14 mouse cellular contexts compared by ENCODE assay signal in genomic region chrX:99292758-99293157, GRCm38 (mm10).
DNase-seq lines count a peak whose midpoint lies in the region; ATAC-seq lines count a peak whose summit lies in the region.
"Had no signal": no experiment of that assay in that cellular context is flagged by ENCODE, and none has a peak within 500 bp of the region (broad histone marks: within the 10 kb centered on the region; RNA-seq: fewer than 3 reads in every experiment).

No protein-coding gene starts in this region.

- peak; percentile 95 for DNase-seq in heart, adult 11 months
- DNase-seq in heart, adult 9 months (ENCODE audit: low spot score in 2 of 2) = peak; percentile 23 to 66
- peak; percentile 57 for DNase-seq in kidney, adult 9 months
- DNase-seq in left cerebral cortex, postnatal 25 days (ENCODE audit: low spot score in 2 of 2) = no peak
- DNase-seq in left cerebral cortex, postnatal 10 days (ENCODE audit: extremely low spot score in 1 of 2, low spot score in 2 of 2) = no peak
- no peak for DNase-seq in MN1 (ENCODE audit: low spot score)
- DNase-seq: cerebellum, postnatal 10 days; thymus, adult 18-20 months had no signal

- no peak overlapping the region for H3K9ac ChIP-seq in heart, embryonic 11.5 days (ENCODE audit: low read depth, low read length)
- H3K9ac ChIP-seq in lung, embryonic 15.5 days = no peak overlapping the region
- H3K9ac ChIP-seq: embryonic facial prominence, embryonic 12.5 days; forebrain, embryonic 15.5 days; intestine, embryonic 15.5 days had no signal

- peaks cover 7% of the 10 kb centered on the region for H3K27me3 ChIP-seq in heart, embryonic 11.5 days (ENCODE audit: control insufficient read depth, insufficient read depth, low read length)
- peaks cover 26% of the 10 kb centered on the region for H3K27me3 ChIP-seq in lung, embryonic 15.5 days

- intact Hi-C loops in left cerebral cortex, postnatal 25 days (cut with DNase I) = no loop called here
- intact Hi-C loops in left cerebral cortex, postnatal 10 days (cut with DNase I) = no loop called here

- H3K36me3 ChIP-seq in heart, embryonic 11.5 days (ENCODE audit: control insufficient read depth, insufficient read depth, low read length) = no peaks in the 10 kb centered on the region
- H3K36me3 ChIP-seq in lung, embryonic 15.5 days = no peaks in the 10 kb centered on the region
- H3K36me3 ChIP-seq: embryonic facial prominence, embryonic 12.5 days; forebrain, embryonic 15.5 days; intestine, embryonic 15.5 days had no signal

- ATAC-seq in heart, embryonic 11.5 days (replicated peaks; ENCODE audit: insufficient number of reproducible peaks, low FRiP score, low TSS enrichment) = no peak
- ATAC-seq in lung, embryonic 15.5 days (ENCODE audit: borderline replicate concordance, extremely low read depth, low FRiP score, low TSS enrichment) = no peak
- ATAC-seq: forebrain, embryonic 15.5 days; intestine, embryonic 15.5 days had no signal

- no peak overlapping the region for H3K4me3 ChIP-seq in heart, embryonic 11.5 days (ENCODE audit: low read depth, low read length)
- no peak overlapping the region for H3K4me3 ChIP-seq in lung, embryonic 15.5 days
- H3K4me3 ChIP-seq: embryonic facial prominence, embryonic 12.5 days; forebrain, embryonic 15.5 days; intestine, embryonic 15.5 days had no signal

- WGBS in heart, embryonic 11.5 days (ENCODE audit: insufficient replicate concordance) = 49% methylated on average over 11 of the region's 11 CpGs
- 42% methylated on average over 11 of the region's 11 CpGs for WGBS in lung, embryonic 15.5 days

- peaks cover 5% of the 10 kb centered on the region for H3K4me1 ChIP-seq in heart, embryonic 11.5 days (ENCODE audit: control insufficient read depth, insufficient read depth, low read length)
- peaks cover 23% of the 10 kb centered on the region for H3K4me1 ChIP-seq in lung, embryonic 15.5 days

- no peak overlapping the region for H3K4me2 ChIP-seq in heart, embryonic 11.5 days
- H3K4me2 ChIP-seq in lung, embryonic 15.5 days = no peak overlapping the region
- H3K4me2 ChIP-seq: embryonic facial prominence, embryonic 12.5 days; forebrain, embryonic 15.5 days; intestine, embryonic 15.5 days had no signal

- no peak overlapping the region for H3K27ac ChIP-seq in heart, embryonic 11.5 days (ENCODE audit: low read depth, low read length)
- H3K27ac ChIP-seq in lung, embryonic 15.5 days = peak overlapping the region; percentile 81
- H3K27ac ChIP-seq: embryonic facial prominence, embryonic 12.5 days; macrophage had no signal

- H3K9me3 ChIP-seq in heart, embryonic 11.5 days (replicated peaks; ENCODE audit: control insufficient read depth, low read length) = no peaks in the 10 kb centered on the region
- no peaks in the 10 kb centered on the region for H3K9me3 ChIP-seq in lung, embryonic 15.5 days
- H3K9me3 ChIP-seq: embryonic facial prominence, embryonic 12.5 days; forebrain, embryonic 15.5 days; intestine, embryonic 15.5 days had no signal

Comparison
In these comparisons a context has a peak if more than half of its experiments do, and no peak if none do; other contexts are left out.
1. DNase-seq: peak in heart, adult 11 months (single experiment), heart, adult 9 months (2 of 2) and kidney, adult 9 months (single experiment); none in left cerebral cortex, postnatal 25 days (0 of 2), left cerebral cortex, postnatal 10 days (0 of 2) and MN1 (single experiment).